Mouse (Mus musculus): ENCODE results near the gene Tesc. TPM values are rescaled to one million over a fixed set of nuclear protein-coding genes. Genes with fewer than 3 reads are reported as not detected.

Gene Tesc
- polyA plus RNA-seq (2011; ENCODE audit: insufficient read length, low read depth, missing spikeins) = 0.88 TPM in 1 of 2 replicates, not detected in the other

GRCm38 (mm10) chr5:118027698-118028190 is at the start of gene Tesc:
Tesc (plus strand) TSS chr5:118027743.
- H3K4me1 ChIP-seq (ENCODE audit: control insufficient read depth, insufficient read depth, low read length) = peaks cover 4% of the 10 kb centered on the region
- peak within 1 kb of the TSS; percentile 39 for H3K4me3 ChIP-seq (ENCODE audit: insufficient read depth, low read length)
- TF ChIP-seq CTCF (IDR thresholded peaks at IDR 0.05; ENCODE audit: borderline replicate concordance, insufficient read depth, low read length) (no peak), POLR2A (IDR thresholded peaks at IDR 0.05; ENCODE audit: low read depth, low read length) (no peak)
- H3K27ac ChIP-seq (ENCODE audit: insufficient read depth, low read length) = no peak within 1 kb of the TSS

- TF ChIP-seq CTCF (IDR thresholded peaks at IDR 0.05; ENCODE audit: borderline replicate concordance, insufficient read depth, low read length) = no peak
- Histone ChIP-seq H3K4me1 (ENCODE audit: control insufficient read depth, insufficient read depth, low read length) (peaks cover 3% of the 10 kb centered on the region; the same call in 1 of the 2 replicates), H3K27ac (ENCODE audit: insufficient read depth, low read length) (no peak overlapping the region), H3K4me3 (ENCODE audit: insufficient read depth, low read length) (peak overlapping the region; percentile 66)
Observed at GRCm38 (mm10) chr5:117978159-117978697, 49.3 kb upstream of the Tesc start.

- TF ChIP-seq POLR2A (IDR thresholded peaks at IDR 0.05; ENCODE audit: low read depth, low read length) (no peak), CTCF (IDR thresholded peaks at IDR 0.05; ENCODE audit: borderline replicate concordance, insufficient read depth, low read length) (no peak)
- Histone ChIP-seq H3K4me1 (ENCODE audit: control insufficient read depth, insufficient read depth, low read length) (peaks cover 3% of the 10 kb centered on the region; the same call in 1 of the 2 replicates), H3K27ac (ENCODE audit: insufficient read depth, low read length) (no peak overlapping the region), H3K4me3 (ENCODE audit: insufficient read depth, low read length) (no peak overlapping the region)
Observed at GRCm38 (mm10) chr5:117979082-117979481, 48.5 kb upstream of the Tesc start.

- Histone ChIP-seq H3K4me3 (ENCODE audit: insufficient read depth, low read length) (no peak overlapping the region), H3K27ac (ENCODE audit: insufficient read depth, low read length) (no peak overlapping the region), H3K4me1 (ENCODE audit: control insufficient read depth, insufficient read depth, low read length) (peaks cover 3% of the 10 kb centered on the region; the same call in 1 of the 2 replicates)
- no peak for TF ChIP-seq CTCF (IDR thresholded peaks at IDR 0.05; ENCODE audit: borderline replicate concordance, insufficient read depth, low read length)
- TF ChIP-seq POLR2A (IDR thresholded peaks at IDR 0.05; ENCODE audit: low read depth, low read length) = no peak
Observed at GRCm38 (mm10) chr5:117980921-117981320, 46.6 kb upstream of the Tesc start.

GRCm38 (mm10) chr5:117981943-117982342 is 45.6 kb upstream of the Tesc start:
- no peak overlapping the region for H3K4me3 ChIP-seq (ENCODE audit: insufficient read depth, low read length)
- no peak overlapping the region for H3K27ac ChIP-seq (ENCODE audit: insufficient read depth, low read length)
- no peak for TF ChIP-seq POLR2A (IDR thresholded peaks at IDR 0.05; ENCODE audit: low read depth, low read length)
- no peak for TF ChIP-seq CTCF (IDR thresholded peaks at IDR 0.05; ENCODE audit: borderline replicate concordance, insufficient read depth, low read length)
- H3K4me1 ChIP-seq (ENCODE audit: control insufficient read depth, insufficient read depth, low read length) = peaks cover 3% of the 10 kb centered on the region; the same call in 1 of the 2 replicates

GRCm38 (mm10) chr5:117986327-117986726 is 41.2 kb upstream of the Tesc start:
- TF ChIP-seq CTCF (IDR thresholded peaks at IDR 0.05; ENCODE audit: borderline replicate concordance, insufficient read depth, low read length) (no peak), POLR2A (IDR thresholded peaks at IDR 0.05; ENCODE audit: low read depth, low read length) (no peak)
- H3K4me3 ChIP-seq (ENCODE audit: insufficient read depth, low read length) = no peak overlapping the region
- no peaks in the 10 kb centered on the region for H3K4me1 ChIP-seq (ENCODE audit: control insufficient read depth, insufficient read depth, low read length)

GRCm38 (mm10) chr5:117987891-117988290 is 39.7 kb upstream of the Tesc start:
- no peak overlapping the region for H3K27ac ChIP-seq (ENCODE audit: insufficient read depth, low read length)
- H3K4me3 ChIP-seq (ENCODE audit: insufficient read depth, low read length) = no peak overlapping the region
- TF ChIP-seq POLR2A (IDR thresholded peaks at IDR 0.05; ENCODE audit: low read depth, low read length) = no peak
- no peak for TF ChIP-seq CTCF (IDR thresholded peaks at IDR 0.05; ENCODE audit: borderline replicate concordance, insufficient read depth, low read length)
- no peaks in the 10 kb centered on the region for H3K4me1 ChIP-seq (ENCODE audit: control insufficient read depth, insufficient read depth, low read length)

More at GRCm38 (mm10) chr5:117986327-117986726, 41.2 kb upstream of the Tesc start:
- H3K27ac ChIP-seq (ENCODE audit: insufficient read depth, low read length) = no peak overlapping the region

GRCm38 (mm10) chr5:117988367-117988766 is 39.2 kb upstream of the Tesc start:
- no peak overlapping the region for H3K27ac ChIP-seq (ENCODE audit: insufficient read depth, low read length)
- no peaks in the 10 kb centered on the region for H3K4me1 ChIP-seq (ENCODE audit: control insufficient read depth, insufficient read depth, low read length)
- no peak for TF ChIP-seq CTCF (IDR thresholded peaks at IDR 0.05; ENCODE audit: borderline replicate concordance, insufficient read depth, low read length)
- TF ChIP-seq POLR2A (IDR thresholded peaks at IDR 0.05; ENCODE audit: low read depth, low read length) = no peak
- no peak overlapping the region for H3K4me3 ChIP-seq (ENCODE audit: insufficient read depth, low read length)

GRCm38 (mm10) chr5:117989773-117990172 is 37.8 kb upstream of the Tesc start:
- Histone ChIP-seq H3K27ac (ENCODE audit: insufficient read depth, low read length) (no peak overlapping the region), H3K4me1 (ENCODE audit: control insufficient read depth, insufficient read depth, low read length) (no peaks in the 10 kb centered on the region), H3K4me3 (ENCODE audit: insufficient read depth, low read length) (no peak overlapping the region)
- no peak for TF ChIP-seq CTCF (IDR thresholded peaks at IDR 0.05; ENCODE audit: borderline replicate concordance, insufficient read depth, low read length)
- no peak for TF ChIP-seq POLR2A (IDR thresholded peaks at IDR 0.05; ENCODE audit: low read depth, low read length)

GRCm38 (mm10) chr5:117990957-117991356 is 36.6 kb upstream of the Tesc start:
- Histone ChIP-seq H3K4me3 (ENCODE audit: insufficient read depth, low read length) (no peak overlapping the region), H3K4me1 (ENCODE audit: control insufficient read depth, insufficient read depth, low read length) (no peaks in the 10 kb centered on the region), H3K27ac (ENCODE audit: insufficient read depth, low read length) (no peak overlapping the region)
- TF ChIP-seq POLR2A (IDR thresholded peaks at IDR 0.05; ENCODE audit: low read depth, low read length) (no peak), CTCF (IDR thresholded peaks at IDR 0.05; ENCODE audit: borderline replicate concordance, insufficient read depth, low read length) (no peak)
